Mouse (Mus musculus): ENCODE results near the gene Lcor.

- TF ChIP-seq GATA1 (IDR thresholded peaks at IDR 0.05; ENCODE audit: borderline replicate concordance, low read length), result no peak
- no peak for TF ChIP-seq FLI1 (IDR thresholded peaks at IDR 0.05; ENCODE audit: low read length)
These were observed 41.5 kb downstream of the Lcor start for GRCm38 (mm10) chr19:41523798-41524563.

Data from megakaryocyte, embryonic 14.5 days (primary cell).